In the genomic region with DNA sequence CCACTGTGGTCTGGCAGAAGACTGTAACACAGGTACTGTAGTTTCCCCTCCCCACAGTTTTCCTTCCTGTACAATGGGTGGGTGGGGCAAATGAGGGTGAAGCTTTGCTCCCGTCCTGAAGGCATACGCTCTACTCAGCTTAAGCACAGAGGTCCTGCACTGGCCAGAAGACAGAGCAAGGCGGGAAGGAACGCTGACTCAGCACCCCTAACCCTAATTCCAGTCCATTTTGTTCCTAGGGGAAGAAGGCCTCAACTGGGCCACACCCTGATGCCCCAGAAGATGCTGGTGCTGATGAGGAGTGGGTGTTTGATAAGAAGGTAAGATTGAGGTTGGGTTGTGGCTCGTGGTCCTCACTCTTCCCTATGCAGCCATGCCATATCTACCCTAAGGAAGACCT, we compare ENCODE assay signal across 19 mouse cellular contexts. TPM values are rescaled to one million over a fixed set of nuclear protein-coding genes. Genes with fewer than 3 reads are reported as not detected.
"Had no signal": no experiment of that assay in that cellular context is flagged by ENCODE, and none has a peak within 500 bp of the region (broad histone marks: within the 10 kb centered on the region; RNA-seq: fewer than 3 reads in every experiment).

No protein-coding gene starts in this region.

- H3K27me3 ChIP-seq: midbrain, embryonic 12.5 days; neural tube, embryonic 13.5 days; neural tube, embryonic 15.5 days had no signal

- H3K27ac ChIP-seq: midbrain, embryonic 10.5 days; midbrain, embryonic 12.5 days; neural tube, embryonic 13.5 days; neural tube, embryonic 15.5 days had no signal

- H3K4me3 ChIP-seq: midbrain, embryonic 10.5 days; midbrain, embryonic 12.5 days; myocyte; neural tube, embryonic 13.5 days; neural tube, embryonic 15.5 days had no signal

- H3K36me3 ChIP-seq: midbrain, embryonic 10.5 days; midbrain, embryonic 12.5 days; neural tube, embryonic 13.5 days; neural tube, embryonic 15.5 days had no signal

- H3K4me1 ChIP-seq: midbrain, embryonic 10.5 days; midbrain, embryonic 12.5 days; neural tube, embryonic 13.5 days; neural tube, embryonic 15.5 days had no signal

- DNase-seq: lung, adult 18-20 months; lung, embryonic 14.5 days; lung, postnatal 10 days; lung, postnatal 4 days; midbrain, embryonic 14.5 days; retina, postnatal 1 day; right cerebral cortex, adult 18-20 months; right cerebral cortex, postnatal 25 days; right cerebral cortex, postnatal 4 days; spleen, adult 18-20 months; thymus, adult 18-20 months; thymus, postnatal 14 days; thymus, postnatal 36 days had no signal

- H3K9me3 ChIP-seq: midbrain, embryonic 10.5 days; midbrain, embryonic 12.5 days; neural tube, embryonic 13.5 days; neural tube, embryonic 15.5 days had no signal

- ATAC-seq: midbrain, embryonic 16.5 days had no signal

- H3K4me2 ChIP-seq: lung, embryonic 14.5 days; midbrain, embryonic 12.5 days; neural tube, embryonic 13.5 days; neural tube, embryonic 15.5 days had no signal

- H3K9ac ChIP-seq: lung, embryonic 14.5 days; midbrain, embryonic 12.5 days; neural tube, embryonic 13.5 days; neural tube, embryonic 15.5 days had no signal

RNA-seq across cellular contexts. Expression of gene Mybpc3, which starts 10.8 kb away (rescaled TPM):
- polyA plus RNA-seq: midbrain, embryonic 14.5 days; neural tube, embryonic 15.5 days had no signal
